ENCODE assay signal across 9 mouse cellular contexts in genomic region chr7:90887007-90887720, GRCm38 (mm10).
DNase-seq lines count a peak whose midpoint lies in the region; ATAC-seq and TF ChIP-seq lines count a peak whose summit lies in the region.
"Had no signal": no experiment of that assay in that cellular context is flagged by ENCODE, and none has a peak within 500 bp of the region (broad histone marks: within the 10 kb centered on the region; RNA-seq: fewer than 3 reads in every experiment).

No protein-coding gene starts in this region.

- peak overlapping the region; percentile 51 for H3K27ac ChIP-seq in cortical plate, adult 2 months (ENCODE audit: insufficient read depth, low read length)
- no peak overlapping the region for H3K27ac ChIP-seq in heart, postnatal 0 days (ENCODE audit: low read depth)
- H3K27ac ChIP-seq: macrophage had no signal

- H3K4me2 ChIP-seq in heart, postnatal 0 days (ENCODE audit: low read depth, low read length), result peak overlapping the region; percentile 41

- H3K4me1 ChIP-seq in cortical plate, adult 2 months (ENCODE audit: control insufficient read depth, insufficient read depth, low read length), result no peaks in the 10 kb centered on the region
- H3K4me1 ChIP-seq in heart, postnatal 0 days (ENCODE audit: control insufficient read depth, insufficient read depth), result no peaks in the 10 kb centered on the region

- no peak for ATAC-seq in heart, postnatal 0 days (ENCODE audit: insufficient read depth, low read depth)

- no peaks in the 10 kb centered on the region for H3K36me3 ChIP-seq in heart, postnatal 0 days (replicated peaks; ENCODE audit: control insufficient read depth, insufficient read depth, low read length)

- no peak for TF ChIP-seq POLR2A in cortical plate, adult 2 months (IDR thresholded peaks at IDR 0.05; ENCODE audit: extremely low read depth, insufficient read depth, low read length)

- WGBS in heart, postnatal 0 days, result 3% methylated on average over 21 of the region's 21 CpGs

- peaks cover 9% of the 10 kb centered on the region; the same call in 1 of the 2 replicates for H3K27me3 ChIP-seq in heart, postnatal 0 days (ENCODE audit: control insufficient read depth, insufficient read depth, low read length)

- no peak for TF ChIP-seq CTCF in cortical plate, adult 2 months (IDR thresholded peaks at IDR 0.05; ENCODE audit: extremely low read depth, insufficient read depth, low read length)
- TF ChIP-seq CTCF in heart, postnatal 0 days (IDR thresholded peaks at IDR 0.05; ENCODE audit: low read depth), result no peak

- no peak for TF ChIP-seq EP300 in heart, postnatal 0 days (IDR thresholded peaks at IDR 0.05; ENCODE audit: low read depth)

- peak overlapping the region; percentile 72 for H3K4me3 ChIP-seq in cortical plate, adult 2 months (ENCODE audit: insufficient read depth, low read length)
- H3K4me3 ChIP-seq in heart, postnatal 0 days (ENCODE audit: low read depth, low read length), result peak overlapping the region; percentile 7; the same call in 1 of the 2 replicates

- peak; percentile 6 for DNase-seq in kidney, postnatal 10 days
- no peak for DNase-seq in kidney, adult 18-20 months
- DNase-seq in heart, postnatal 0 days (ENCODE audit: low spot score), result no peak
- peak; percentile 26 to 47 for DNase-seq in left cerebral cortex, postnatal 14 days (ENCODE audit: low spot score in 2 of 2)
- DNase-seq in neural tube, embryonic 10.5 days (ENCODE audit: extremely low spot score, low spot score), result peak; percentile 51
- DNase-seq in thymus, postnatal 4 days, result no peak
- DNase-seq in gastrocnemius, postnatal 25 days, result no peak

- intact Hi-C loops in left cerebral cortex, postnatal 14 days (cut with DNase I), result no loop called here

- no peaks in the 10 kb centered on the region for H3K9me3 ChIP-seq in heart, postnatal 0 days (replicated peaks; ENCODE audit: control insufficient read depth, low read length)

- H3K9ac ChIP-seq in heart, postnatal 0 days (replicated peaks; ENCODE audit: low read depth, low read length), result no peak overlapping the region

Comparison
In these comparisons a context has a peak if more than half of its experiments do, and no peak if none do; other contexts are left out.
1. DNase-seq: peak in kidney, postnatal 10 days (single experiment), left cerebral cortex, postnatal 14 days (2 of 2) and neural tube, embryonic 10.5 days (single experiment); none in kidney, adult 18-20 months (single experiment), heart, postnatal 0 days (single experiment), thymus, postnatal 4 days (single experiment) and gastrocnemius, postnatal 25 days (single experiment).